Mouse (Mus musculus) ES-E14 (cell line): ENCODE measurements around the gene Yipf1. TPM values are rescaled to one million over a fixed set of nuclear protein-coding genes. Genes with fewer than 3 reads are reported as not detected.

Experiments used
- DNase-seq: peaks from one replicate; pipeline ENCODE4 v3.0.0-alpha.2; 2013; ENCODE audit warnings: low read depth, low spot score
- H3K27ac ChIP-seq: 2 replicates; pipeline ENCODE4 v1.5.1; 2012; ENCODE audit warnings: low read depth, mild to moderate bottlenecking, low read length, moderate library complexity, mixed read lengths; ENCODE audit not compliant: poor library complexity, insufficient read depth, severe bottlenecking
- H3K36me3 ChIP-seq: 2 replicates; pipeline ENCODE4 v1.6.1; 2012; ENCODE audit warnings: mild to moderate bottlenecking, low read length, moderate library complexity, mixed read lengths; ENCODE audit not compliant: control insufficient read depth, poor library complexity, insufficient read depth, severe bottlenecking
- H3K4me1 ChIP-seq, 2 experiments: fragments of 150-350 bp in 1 of 2; sonication (generic) in 1 of 2; 2 replicates each; pipeline ENCODE4 v1.6.1; 2012; ENCODE audit warnings: low read length in 2 of 2, mild to moderate bottlenecking in 1 of 2, mixed read lengths in 1 of 2; ENCODE audit not compliant: control insufficient read depth in 2 of 2, insufficient read depth in 2 of 2, poor library complexity in 1 of 2
- H3K4me3 ChIP-seq, 2 experiments: fragments of 150-350 bp in 1 of 2; sonication (generic) in 1 of 2; 2 replicates each; pipeline ENCODE4 v1.5.1; 2012; ENCODE audit warnings: low read length in 2 of 2, low read depth in 1 of 2, mild to moderate bottlenecking in 1 of 2, mixed read lengths in 1 of 2; ENCODE audit not compliant: insufficient read depth in 1 of 2, poor library complexity in 1 of 2, severe bottlenecking in 1 of 2
- H3K9ac ChIP-seq: 2 replicates; pipeline ENCODE4 v1.6.1; 2012; ENCODE audit warnings: low read depth, mild to moderate bottlenecking, low read length, mixed read lengths; ENCODE audit not compliant: poor library complexity, insufficient read depth, severe bottlenecking
- H3K9me3 ChIP-seq: fragments of 150-350 bp; sonication (generic); 2 replicates; pipeline ENCODE4 v1.6.1; 2012; ENCODE audit warnings: low read depth, mild to moderate bottlenecking, low read length; ENCODE audit not compliant: control insufficient read depth, insufficient read depth
- CHD2 ChIP-seq: IDR thresholded peaks from 2 replicates; pipeline ENCODE4 v1.6.1; 2014; ENCODE audit warnings: mild to moderate bottlenecking, low read depth, low read length, inconsistent platforms
- HCFC1 ChIP-seq: IDR thresholded peaks from 2 replicates; pipeline ENCODE4 v1.6.1; 2012; ENCODE audit warnings: low read length, inconsistent platforms, borderline replicate concordance; ENCODE audit not compliant: insufficient read depth
- MAFK ChIP-seq: IDR thresholded peaks from 2 replicates; pipeline ENCODE4 v1.6.1; 2014; ENCODE audit warnings: mild to moderate bottlenecking, low read depth, low read length, inconsistent platforms; ENCODE audit not compliant: insufficient read depth
- ZC3H11A ChIP-seq: IDR thresholded peaks from 2 replicates; pipeline ENCODE4 v1.6.1; 2012; ENCODE audit warnings: low read depth, mild to moderate bottlenecking, inconsistent platforms, low read length, borderline replicate concordance
- ZNF384 ChIP-seq: IDR thresholded peaks from 2 replicates; pipeline ENCODE4 v1.6.1; 2012; ENCODE audit warnings: low read depth, low read length, inconsistent platforms
- in situ Hi-C, 2 experiments: fragments of 600-800 bp; cut with MboI; formaldehyde crosslinking; loops; one replicate each; pipeline ENCODE4 v1.15.1; 2025; ENCODE audit warnings: low sequenced_read_pairs in 2 of 2, inconsistent platforms in 1 of 2; ENCODE audit not compliant: unreplicated experiment in 2 of 2
- total RNA-seq: library from RNA; depleted of rRNA; stranded (reverse); fragments of 300-350 nt; gene quantifications from 2 replicates; pipeline ENCODE4 v1.2.3, GENCODE M21; 2012

Gene Yipf1
- total RNA-seq, 1 experiment, result 31.6 TPM

- H3K9me3 ChIP-seq, result no peaks in the 10 kb centered on the region
- DNase-seq, result peak; percentile 19
- peak overlapping the region in 1 of 2 experiments; percentile 55; a peak in 2 of 4 replicates for H3K4me3 ChIP-seq
- H3K9ac ChIP-seq, result no peak overlapping the region
- in situ Hi-C loops, result no loop called here
- no peak overlapping the region for H3K27ac ChIP-seq
- H3K36me3 ChIP-seq, result no peaks in the 10 kb centered on the region
- TF ChIP-seq HCFC1 (no peak), ZNF384 (no peak), CHD2 (no peak), MAFK (no peak), ZC3H11A (no peak)
- H3K4me1 ChIP-seq, result peaks cover 0 to 2% of the 10 kb centered on the region in 2 experiments; a peak in 2 of 4 replicates
Measured at GRCm38 (mm10) chr4:107280843-107281475, 33.2 kb upstream of the Yipf1 start.

GRCm38 (mm10) chr4:107285446-107286200, 28.5 kb upstream of the Yipf1 start:
- TF ChIP-seq MAFK (no peak), ZNF384 (no peak), ZC3H11A (no peak), CHD2 (no peak), HCFC1 (no peak)
- Histone ChIP-seq H3K4me1 (no peaks in the 10 kb centered on the region; a peak in 1 of 4 replicates), H3K27ac (no peak overlapping the region), H3K4me3 (no peak overlapping the region), H3K9ac (no peak overlapping the region), H3K36me3 (no peaks in the 10 kb centered on the region), H3K9me3 (no peaks in the 10 kb centered on the region)
- DNase-seq, result no peak
- in situ Hi-C loops, result no loop called here

- no peak overlapping the region for H3K27ac ChIP-seq
- TF ChIP-seq CHD2 (no peak), ZNF384 (no peak), MAFK (no peak), ZC3H11A (no peak), HCFC1 (no peak)
- no peaks in the 10 kb centered on the region for H3K4me1 ChIP-seq
- in situ Hi-C loops, result no loop called here
- no peaks in the 10 kb centered on the region for H3K9me3 ChIP-seq
- H3K4me3 ChIP-seq, result no peak overlapping the region
- DNase-seq, result no peak
- no peaks in the 10 kb centered on the region for H3K36me3 ChIP-seq
- no peak overlapping the region for H3K9ac ChIP-seq
Measured at GRCm38 (mm10) chr4:107286386-107286785, 27.8 kb upstream of the Yipf1 start.

- DNase-seq, result no peak
- no peak for TF ChIP-seq ZC3H11A
- TF ChIP-seq CHD2, result no peak
- no peak for TF ChIP-seq ZNF384
- no peak for TF ChIP-seq MAFK
- TF ChIP-seq HCFC1, result no peak
- H3K36me3 ChIP-seq, result no peaks in the 10 kb centered on the region
- H3K9me3 ChIP-seq, result no peaks in the 10 kb centered on the region
- no peaks in the 10 kb centered on the region for H3K4me1 ChIP-seq
- H3K9ac ChIP-seq, result no peak overlapping the region
- in situ Hi-C loops, result no loop called here
- no peak overlapping the region for H3K27ac ChIP-seq
- no peak overlapping the region for H3K4me3 ChIP-seq
Measured at GRCm38 (mm10) chr4:107287517-107287916, 26.6 kb upstream of the Yipf1 start.
